Mouse (Mus musculus): ENCODE data around the gene Dido1. TPM values are rescaled to one million over a fixed set of nuclear protein-coding genes. Genes with fewer than 3 reads are reported as not detected.

The Dido1 gene
- polyA plus RNA-seq, 1 experiment, result 42.2 TPM

- H3K4me1 ChIP-seq (replicated peaks; ENCODE audit: control insufficient read depth, insufficient read depth, low read length), result no peaks in the 10 kb centered on the region
- H3K27ac ChIP-seq (ENCODE audit: control insufficient read depth, insufficient read depth, low read length), result no peak overlapping the region
- DNase-seq, result no peak
- no peak overlapping the region for H3K4me3 ChIP-seq (ENCODE audit: control insufficient read depth, insufficient read depth, low read length)
- TF ChIP-seq POLR2A (IDR thresholded peaks at IDR 0.05; ENCODE audit: control insufficient read depth, extremely low read depth, insufficient read depth, low read length, poor library complexity), result no peak
- no peak for TF ChIP-seq CTCF (IDR thresholded peaks at IDR 0.05; ENCODE audit: borderline replicate concordance, control insufficient read depth, extremely low read depth, insufficient read depth, low read length, poor library complexity)
- H3K27me3 ChIP-seq (ENCODE audit: control insufficient read depth, insufficient read depth, low read length), result no peaks in the 10 kb centered on the region
- no peaks in the 10 kb centered on the region for H3K36me3 ChIP-seq (ENCODE audit: control insufficient read depth, insufficient read depth, low read length)
- 83% methylated on average over 2 of the region's 2 CpGs for WGBS
Measured at GRCm38 (mm10) chr2:180611882-180612281, 97.9 kb downstream of the Dido1 start.

- no peaks in the 10 kb centered on the region for H3K27me3 ChIP-seq (ENCODE audit: control insufficient read depth, insufficient read depth, low read length)
- H3K4me1 ChIP-seq (replicated peaks; ENCODE audit: control insufficient read depth, insufficient read depth, low read length), result no peaks in the 10 kb centered on the region
- no peak for DNase-seq
- no peaks in the 10 kb centered on the region for H3K36me3 ChIP-seq (ENCODE audit: control insufficient read depth, insufficient read depth, low read length)
- H3K27ac ChIP-seq (ENCODE audit: control insufficient read depth, insufficient read depth, low read length), result no peak overlapping the region
- WGBS, result 87% methylated on average over 4 of the region's 4 CpGs
- H3K4me3 ChIP-seq (ENCODE audit: control insufficient read depth, insufficient read depth, low read length), result no peak overlapping the region
- no peak for TF ChIP-seq CTCF (IDR thresholded peaks at IDR 0.05; ENCODE audit: borderline replicate concordance, control insufficient read depth, extremely low read depth, insufficient read depth, low read length, poor library complexity)
- TF ChIP-seq POLR2A (IDR thresholded peaks at IDR 0.05; ENCODE audit: control insufficient read depth, extremely low read depth, insufficient read depth, low read length, poor library complexity), result no peak
Measured at GRCm38 (mm10) chr2:180610283-180610682, 99.5 kb downstream of the Dido1 start.

Other genes starting within 250 kb of the Dido1 start
- 0.19 and 0.40 TPM in 2 replicates for gene Ntsr1, start 210.0 kb downstream of the Dido1 start, polyA plus RNA-seq (2012; rRNA removed)
- 75.6 and 75.7 TPM in 2 replicates for gene Mrgbp, start 128.7 kb downstream of the Dido1 start, polyA plus RNA-seq (2012; rRNA removed)
- 75.7 and 86.1 TPM in 2 replicates for gene Ogfr, start 120.8 kb downstream of the Dido1 start, polyA plus RNA-seq (2012; rRNA removed)
- 4.4 and 4.8 TPM in 2 replicates for gene Col9a3, start 112.2 kb downstream of the Dido1 start, polyA plus RNA-seq (2012; rRNA removed)
- gene Tcfl5, start 67.3 kb downstream of the Dido1 start, polyA plus RNA-seq (2012; rRNA removed), result 0.09 TPM in 1 of 2 replicates, not detected in the other
- 34.9 and 35.5 TPM in 2 replicates for gene Gid8, start 118 bp upstream of the Dido1 start, polyA plus RNA-seq (2012; rRNA removed)
- gene Slc17a9, start 15.3 kb upstream of the Dido1 start, polyA plus RNA-seq (2012; rRNA removed), result 24.9 and 26.4 TPM in 2 replicates
- 0.16 and 0.46 TPM in 2 replicates for gene Bhlhe23, start 66.9 kb upstream of the Dido1 start, polyA plus RNA-seq (2012; rRNA removed)
- gene Ythdf1, start 210.9 kb upstream of the Dido1 start, polyA plus RNA-seq (2012; rRNA removed), result 76.7 and 78.3 TPM in 2 replicates
- gene Birc7, start 219.0 kb upstream of the Dido1 start, polyA plus RNA-seq (2012; rRNA removed), result 0.08 and 0.19 TPM in 2 replicates
- 12.5 and 24.6 TPM in 2 replicates for gene Nkain4, start 244.7 kb upstream of the Dido1 start, polyA plus RNA-seq (2012; rRNA removed)

All from thymus, adult 2 months (tissue).